Mouse (Mus musculus) lung, postnatal 0 days (tissue): ENCODE measurements around the gene Cd200r4.
"Not testable (repeated sequence)": the region's sequence is repeated elsewhere in the genome, so short reads cannot be mapped to it uniquely, and the experiment has no call there.

Experiments
- CTCF ChIP-seq: IDR thresholded peaks from 2 replicates; pipeline ENCODE4 v1.5.1; 2016; ENCODE audit warnings: antibody characterized with exemption, mild to moderate bottlenecking
- EP300 ChIP-seq: IDR thresholded peaks from 2 replicates; pipeline ENCODE4 v1.6.1; 2016; ENCODE audit warnings: antibody characterized with exemption, mild to moderate bottlenecking, control low read depth

DNA sequence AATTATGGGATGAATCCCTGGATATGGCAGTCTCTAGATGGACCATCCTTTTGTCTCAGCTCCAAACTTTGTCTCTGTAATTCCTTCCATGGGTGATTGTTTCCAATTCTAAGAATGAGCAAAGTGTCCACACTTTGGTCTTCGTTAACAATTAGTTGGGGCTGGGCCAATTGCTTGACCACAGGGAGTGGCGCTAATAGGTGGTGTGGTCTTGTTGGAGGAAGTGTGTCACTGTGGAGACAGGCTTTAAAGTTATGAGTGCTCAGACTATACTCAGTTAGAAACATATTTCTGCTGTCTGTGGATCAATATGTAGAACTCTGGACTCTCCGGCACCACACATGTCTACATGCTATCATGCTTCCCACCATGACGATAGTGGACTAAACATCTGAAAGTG is 1.3 kb upstream of the Cd200r4 start:
- TF ChIP-seq CTCF, EP300: not testable (repeated sequence)
